Mouse (Mus musculus): ENCODE measurements around the gene Spem1. TPM values are rescaled to one million over a fixed set of nuclear protein-coding genes. Genes with fewer than 3 reads are reported as not detected.
A peak's percentile ranks its signal among the peaks of the same experiment; 100 is the strongest.
"Not testable (repeated sequence)": the region's sequence is repeated elsewhere in the genome, so short reads cannot be mapped to it uniquely, and the experiment has no call there.

The Spem1 gene
- total RNA-seq (2021): not detected
- long read RNA-seq, experiment 1: 0 reads
- long read RNA-seq, experiment 2: 0 reads

DNA sequence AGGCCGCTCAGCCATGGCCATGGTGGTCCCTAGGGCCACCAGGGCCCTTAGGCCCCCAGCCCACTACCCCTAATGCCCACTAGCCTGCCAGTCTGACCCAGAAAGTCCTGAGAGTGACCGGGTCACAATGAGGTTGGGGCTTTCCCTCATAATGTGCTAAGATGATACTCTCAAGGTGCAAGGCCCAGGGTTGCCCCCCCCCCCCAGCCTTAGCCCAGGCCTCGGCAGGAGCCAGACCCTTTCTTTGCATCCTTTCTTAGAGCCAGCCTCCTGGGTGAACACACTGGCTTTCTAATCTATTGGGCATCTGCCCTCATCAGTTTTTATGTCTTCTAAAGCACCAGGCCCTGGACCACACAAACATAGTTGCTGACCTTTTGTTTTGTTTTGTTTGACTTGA lies at the start of gene Spem1:
Gene Spem1 (minus strand): TSS at position 101 of the 400 bp plus-strand sequence.
- no peak for DNase-seq

- no peak for DNase-seq
Measured at GRCm38 (mm10) chr11:69870289-69871069, 48.5 kb upstream of the Spem1 start.

GRCm38 (mm10) chr11:69867335-69867734 lies 45.4 kb upstream of the Spem1 start:
- DNase-seq: no peak

GRCm38 (mm10) chr11:69865561-69865960 lies 43.6 kb upstream of the Spem1 start:
- no peak for DNase-seq

DNA sequence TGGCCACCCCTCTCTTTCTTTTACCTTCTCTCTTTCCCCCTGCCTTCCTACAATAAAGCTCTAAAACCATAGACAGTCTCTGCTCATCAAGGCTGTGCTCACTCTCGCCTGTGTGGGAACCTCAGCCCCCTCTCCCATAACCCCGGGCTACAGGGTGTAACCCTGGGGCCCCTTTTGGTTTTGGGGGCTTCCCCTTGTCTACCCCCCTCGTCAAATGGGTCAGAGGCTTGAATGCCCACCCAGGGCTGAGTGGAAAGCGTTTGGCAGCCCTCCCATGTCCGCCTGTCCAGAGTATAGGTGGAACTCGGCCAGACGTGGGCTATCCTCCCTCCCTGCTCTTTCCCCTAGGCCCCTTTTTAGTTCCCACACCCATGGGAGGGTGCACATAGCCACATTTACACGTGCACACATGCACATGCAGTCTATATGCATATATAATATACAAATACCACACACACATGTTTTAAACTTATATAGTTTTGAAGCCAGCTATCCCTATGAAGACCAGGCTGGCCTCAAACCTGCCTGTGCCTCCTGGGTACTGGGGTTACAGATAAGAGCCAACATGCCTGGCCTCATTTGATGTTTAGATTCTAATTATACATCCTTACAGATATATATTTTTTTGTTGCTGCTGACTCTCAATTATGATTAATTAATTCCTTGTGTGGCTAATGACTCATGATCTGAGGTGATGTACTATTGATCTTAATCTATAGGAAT lies 42.3 kb upstream of the Spem1 start:
- DNase-seq: no peak

- not testable (repeated sequence) for DNase-seq
Measured at GRCm38 (mm10) chr11:69863729-69864128, 41.7 kb upstream of the Spem1 start.

DNA sequence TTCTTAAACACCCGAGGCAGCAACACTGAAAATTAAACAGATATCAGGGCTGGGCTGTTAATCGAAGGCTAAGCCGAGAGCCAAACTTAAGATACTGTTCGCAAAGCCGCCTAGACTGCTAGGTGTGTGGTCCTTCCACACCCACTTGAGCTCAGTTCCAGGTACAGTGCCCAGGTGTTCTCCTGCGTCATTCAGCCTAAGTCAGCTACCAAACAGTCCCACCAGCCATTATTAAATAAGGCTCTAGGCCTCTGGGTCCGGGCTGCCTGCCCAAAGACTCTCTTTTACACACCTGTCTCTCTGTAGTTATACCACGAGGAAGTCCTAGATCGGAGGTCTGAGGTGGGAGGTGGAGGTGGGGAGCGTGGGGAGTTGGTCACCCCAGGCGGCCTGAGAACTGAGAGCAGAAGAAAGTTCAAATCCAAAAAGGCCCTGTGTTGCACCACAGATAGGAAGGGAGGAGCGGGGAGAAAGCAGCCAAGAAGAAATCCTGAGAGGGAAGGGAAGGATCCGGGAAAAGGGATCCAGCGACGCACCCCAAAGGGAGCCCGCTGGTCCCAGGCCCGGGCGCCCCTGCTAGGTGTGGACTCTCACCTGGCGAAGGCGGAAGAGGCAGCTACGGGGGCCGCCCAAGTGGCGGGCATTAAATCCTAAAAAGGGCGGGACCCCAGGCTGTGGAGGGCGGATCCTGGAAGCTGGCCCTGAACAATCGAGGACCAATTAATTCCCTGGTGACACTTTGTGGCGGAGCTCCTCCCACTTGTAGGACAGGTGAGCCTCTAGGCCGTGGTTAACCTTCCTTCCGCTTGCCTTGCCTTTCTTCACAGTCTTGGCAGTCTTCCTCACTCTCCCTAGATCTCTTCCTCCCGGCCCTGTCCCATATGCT lies 36.4 kb upstream of the Spem1 start, which contains the start of gene Tnk1:
Gene Tnk1 (minus strand): TSS at position 618 of the 886 bp plus-strand sequence.
- DNase-seq: no peak

DNA sequence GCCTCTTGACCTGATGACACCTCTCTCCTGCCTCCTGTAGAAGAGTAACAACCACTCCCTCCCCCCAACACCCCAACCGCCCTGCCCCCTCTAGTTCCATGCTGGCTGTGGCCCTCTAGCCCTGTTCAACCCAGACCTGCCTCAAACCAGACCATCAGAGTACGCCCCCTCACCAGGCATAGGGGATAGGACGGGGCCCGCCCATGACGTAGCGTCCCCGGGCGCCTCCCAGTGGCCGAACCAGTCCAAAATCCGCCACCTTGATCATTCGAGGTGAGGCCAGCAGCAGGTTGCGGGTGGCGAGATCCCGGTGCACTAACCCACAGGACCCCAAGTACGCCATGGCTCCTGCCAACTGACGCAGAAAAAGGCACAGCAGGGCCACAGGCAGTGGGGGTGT lies 33.4 kb upstream of the Spem1 start:
- peak; percentile 47 for DNase-seq

- DNase-seq: no peak
Measured at GRCm38 (mm10) chr11:69854680-69855079, 32.7 kb upstream of the Spem1 start.

GRCm38 (mm10) chr11:69853994-69854393 lies 32.0 kb upstream of the Spem1 start:
- no peak for DNase-seq

GRCm38 (mm10) chr11:69850754-69851153 lies 28.8 kb upstream of the Spem1 start:
- no peak for DNase-seq

DNA sequence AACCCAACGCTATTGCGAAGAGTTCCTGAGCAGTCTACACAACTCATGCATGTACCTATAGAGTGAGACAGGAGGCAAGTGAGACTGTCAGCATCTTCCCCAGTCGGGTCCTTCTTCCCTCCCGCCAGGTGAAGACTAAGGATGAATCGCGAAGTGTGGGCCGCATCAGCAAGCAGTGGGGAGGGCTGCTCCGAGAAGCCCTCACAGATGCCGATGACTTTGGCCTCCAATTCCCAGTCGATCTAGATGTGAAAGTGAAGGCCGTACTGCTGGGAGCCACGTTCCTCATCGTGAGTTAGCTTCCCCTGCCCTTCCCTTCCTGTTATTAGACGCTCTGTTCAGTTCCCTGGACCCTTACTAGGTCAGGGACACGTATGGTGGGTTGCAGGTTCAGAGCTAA lies 27.9 kb upstream of the Spem1 start:
- DNase-seq: no peak

DNA sequence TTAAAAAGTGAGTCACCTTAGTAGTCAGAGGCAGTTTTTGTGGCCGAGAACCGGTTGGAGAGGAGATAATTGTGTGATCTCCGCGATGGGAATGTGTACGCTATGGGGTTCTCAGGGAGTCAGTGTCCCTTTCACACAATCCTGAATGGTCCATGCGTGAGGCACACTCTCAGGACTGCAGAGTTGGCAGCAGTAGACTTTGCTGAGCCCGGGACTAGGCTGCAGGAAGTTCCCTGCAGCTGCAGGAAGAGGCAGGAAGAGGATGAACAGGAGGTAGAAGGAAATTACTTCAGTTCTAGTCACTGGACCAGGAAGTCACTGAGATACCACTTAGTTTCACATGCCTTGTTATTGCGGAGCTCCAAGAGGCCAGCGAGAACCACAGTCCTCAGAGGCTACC lies 27.1 kb upstream of the Spem1 start:
- DNase-seq: no peak

- DNase-seq: no peak
Measured at GRCm38 (mm10) chr11:69848021-69848420, 26.0 kb upstream of the Spem1 start.

DNA sequence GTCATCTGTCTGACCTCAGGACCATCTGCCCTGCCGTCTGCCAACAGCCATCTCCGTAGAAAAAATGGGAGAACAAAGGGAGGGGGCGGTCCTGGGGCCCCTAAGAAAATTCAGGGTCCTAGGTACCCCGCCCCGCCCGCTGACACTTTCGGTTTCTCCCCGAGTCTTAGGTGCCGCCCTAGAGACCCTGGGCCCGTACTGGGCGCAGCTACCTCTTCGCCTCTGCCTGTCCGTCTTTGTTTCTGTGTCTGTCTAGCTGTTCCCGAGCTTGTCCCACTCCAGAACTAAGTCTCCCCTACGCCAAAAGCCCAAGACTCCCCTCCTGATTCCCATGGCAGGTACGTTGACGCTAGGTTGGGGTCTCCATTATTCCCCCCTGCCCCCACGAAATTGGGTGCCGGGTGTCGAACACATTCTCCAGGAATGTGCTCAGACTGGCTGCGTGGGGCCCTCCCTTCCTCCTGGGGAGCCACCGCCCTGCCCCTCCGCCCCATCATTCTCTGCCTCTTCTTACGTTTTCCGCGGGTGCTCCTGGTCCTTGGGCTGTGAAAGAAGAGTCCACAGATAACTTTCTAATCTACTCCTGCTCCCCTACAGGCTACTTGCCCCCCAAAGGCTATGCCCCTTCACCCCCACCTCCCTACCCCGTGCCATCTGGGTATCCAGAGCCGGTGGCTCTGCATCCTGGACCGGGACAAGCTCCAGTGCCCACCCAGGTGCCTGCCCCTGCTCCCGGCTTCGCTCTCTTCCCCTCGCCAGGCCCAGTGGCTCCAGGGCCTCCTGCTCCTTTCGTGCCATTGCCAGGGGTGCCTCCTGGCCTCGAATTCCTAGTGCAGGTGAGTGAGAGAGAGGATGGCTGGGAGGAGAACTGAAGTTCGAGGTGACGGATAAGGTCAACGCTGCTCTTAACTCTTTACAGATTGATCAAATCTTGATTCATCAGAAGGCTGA lies 25.0 kb upstream of the Spem1 start:
- no peak for DNase-seq

DNA sequence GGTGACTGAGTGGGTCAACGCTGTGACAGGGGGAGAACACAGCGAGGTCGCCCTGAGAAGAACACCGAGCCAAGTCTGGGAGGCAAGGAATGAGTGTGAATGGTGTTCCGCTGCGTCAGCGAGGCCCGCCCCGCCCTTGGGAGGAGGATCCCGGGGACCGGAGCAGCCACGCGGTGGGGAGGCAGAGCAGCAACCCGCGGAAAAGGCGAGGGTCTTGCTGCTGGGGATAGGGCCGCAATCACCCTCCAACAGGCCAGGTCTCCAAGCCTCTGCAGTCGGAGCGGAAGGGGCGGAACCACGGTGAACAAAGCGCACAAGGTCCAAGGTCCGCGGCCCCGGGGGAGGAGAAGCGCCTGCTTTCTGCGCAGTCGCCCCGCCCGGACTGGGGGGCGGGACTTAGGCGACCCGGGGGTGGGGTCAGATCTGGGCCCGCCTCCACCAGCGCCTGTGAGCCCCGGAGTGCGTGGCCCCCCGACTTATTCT lies 24.3 kb upstream of the Spem1 start, which contains the start of gene Plscr3:
Gene Plscr3 (plus strand): TSS at position 179 of the 483 bp plus-strand sequence.
- DNase-seq: peak; percentile 91

DNA sequence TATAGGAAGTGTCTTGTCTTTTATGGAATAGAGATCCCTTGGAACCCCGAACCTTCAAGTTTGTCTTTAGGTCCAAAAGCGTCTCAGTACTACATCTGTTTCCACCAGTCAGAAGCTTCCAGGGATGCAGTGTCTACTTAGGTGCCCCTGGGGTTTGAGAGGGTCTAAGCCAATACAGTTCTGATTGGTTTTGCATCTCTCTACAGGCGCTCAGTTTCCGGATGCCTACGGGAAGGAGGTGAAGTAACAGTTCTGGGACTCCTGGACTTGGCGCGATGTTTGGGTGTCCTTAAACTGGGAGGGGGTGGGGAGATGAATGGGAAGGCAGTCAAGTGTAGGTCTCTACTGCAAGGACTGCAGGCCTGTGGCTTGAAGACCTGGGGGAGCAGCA lies 16.7 kb upstream of the Spem1 start:
- no peak for DNase-seq

DNA sequence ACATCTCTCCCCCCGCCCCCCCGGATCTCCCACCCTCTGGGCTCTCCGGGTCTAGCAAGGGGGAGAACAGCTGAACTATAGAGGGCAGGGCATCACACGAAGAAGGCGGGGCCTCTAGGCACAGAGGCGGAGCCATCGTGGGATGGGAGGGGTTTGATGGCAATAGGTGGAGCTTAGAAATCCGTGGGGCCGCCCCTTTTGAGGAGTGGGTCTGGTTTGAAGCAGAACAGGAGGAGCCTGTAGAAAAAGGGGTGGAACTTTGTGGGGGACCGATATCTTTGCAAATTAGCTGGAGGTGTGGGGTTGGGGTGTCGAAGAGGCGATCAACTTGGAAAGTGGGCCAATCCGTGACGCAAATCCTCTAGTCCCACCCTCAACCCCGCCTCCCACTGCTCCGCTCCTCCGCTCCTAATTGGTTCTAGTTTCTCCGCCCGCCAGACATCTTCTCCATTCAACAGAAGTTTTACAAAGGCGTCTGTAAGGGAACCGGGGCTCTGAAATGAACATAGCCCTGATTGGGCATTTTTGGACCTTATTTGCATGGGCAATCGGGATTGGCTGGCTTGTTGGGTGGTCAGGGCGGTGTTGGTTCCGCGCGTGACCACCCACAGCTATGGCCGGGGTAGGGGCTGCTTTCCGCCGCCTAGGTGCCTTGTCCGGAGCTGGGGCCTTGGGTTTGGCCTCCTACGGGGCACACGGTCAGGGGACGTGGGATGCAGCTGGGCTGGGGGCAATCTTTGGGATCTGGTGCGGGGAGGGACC lies 16.2 kb upstream of the Spem1 start, which contains the start of gene Tmem256:
Gene Tmem256 (plus strand): TSS at position 563 of the 762 bp plus-strand sequence.
- peak; percentile 88 for DNase-seq

DNA sequence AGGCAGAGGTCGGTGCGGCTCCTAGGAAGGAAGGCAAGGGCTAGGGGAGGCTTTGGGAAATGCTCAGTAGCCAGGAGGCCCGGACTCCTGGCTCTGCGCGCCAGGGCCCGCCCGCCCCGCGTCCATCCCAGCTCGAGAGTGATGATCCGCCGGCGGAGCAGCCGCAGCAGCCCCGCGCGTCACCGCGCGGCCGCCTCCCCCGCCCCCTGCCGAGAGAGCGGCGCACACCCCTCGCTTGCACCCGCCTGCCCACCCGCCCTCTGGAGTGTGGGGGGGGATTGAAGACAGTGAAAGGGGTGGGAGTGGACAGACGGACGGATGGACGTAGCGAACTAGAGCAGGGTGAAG lies 15.6 kb upstream of the Spem1 start, which contains the start of gene Nlgn2:
Gene Nlgn2 (minus strand): TSS at position 181 of the 348 bp plus-strand sequence.
- peak; percentile 76 for DNase-seq

Measured in gastrocnemius, postnatal 10 days (tissue).